Mouse (Mus musculus) 416B (cell line): ENCODE measurements around the gene Csde1.

Source experiments
- DNase-seq: peaks from one replicate; pipeline ENCODE4 v3.0.0; 2011; ENCODE audit warnings: low read depth

The Csde1 gene

DNA sequence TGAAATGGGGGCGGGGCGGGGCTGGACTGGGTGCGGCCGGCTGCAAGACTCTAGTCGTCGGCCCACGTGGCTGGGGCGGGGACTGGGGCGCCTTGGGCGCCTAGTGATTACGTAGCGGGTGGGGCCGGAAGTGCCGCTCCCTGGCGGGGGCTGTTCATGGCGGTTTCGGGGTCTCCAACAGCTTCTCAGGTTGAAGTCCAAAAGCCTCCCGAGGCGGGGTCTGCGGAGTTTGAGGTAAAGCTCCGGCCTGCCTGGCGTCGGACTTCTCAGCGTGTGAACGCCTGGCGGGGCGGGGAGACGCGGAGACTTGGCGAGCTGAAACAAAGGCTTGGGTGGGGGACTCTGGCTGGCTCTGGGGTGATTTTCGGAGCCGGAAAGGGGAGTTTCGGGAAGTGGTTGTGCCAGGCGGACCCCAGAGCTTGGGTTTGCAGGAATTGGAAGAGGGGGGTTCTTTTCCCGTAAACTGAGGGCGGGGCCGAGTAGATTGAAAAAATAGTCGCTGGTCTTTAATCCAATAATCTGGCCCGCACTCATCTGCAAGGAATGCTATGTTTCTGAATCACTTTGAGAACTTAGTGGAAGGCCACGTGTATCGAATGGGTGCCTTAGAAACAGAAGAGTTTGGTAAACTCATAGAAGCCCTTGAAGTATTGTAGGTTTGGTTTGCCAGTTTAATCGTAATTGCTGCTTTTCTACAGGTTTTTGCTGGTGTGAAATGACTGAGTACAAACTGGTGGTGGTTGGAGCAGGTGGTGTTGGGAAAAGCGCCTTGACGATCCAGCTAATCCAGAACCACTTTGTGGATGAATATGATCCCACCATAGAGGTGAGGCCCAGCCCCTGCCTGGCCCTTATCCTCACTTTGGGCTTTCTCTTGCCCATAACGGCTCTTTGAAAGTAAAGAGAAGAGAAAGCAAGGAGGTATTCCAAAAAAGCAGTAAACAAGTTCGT lies 38.3 kb downstream of the Csde1 start, which contains the start of gene Nras:
Gene Nras (plus strand): TSS at position 79 of the 951 bp plus-strand sequence.
- peak; percentile 94 for DNase-seq

DNA sequence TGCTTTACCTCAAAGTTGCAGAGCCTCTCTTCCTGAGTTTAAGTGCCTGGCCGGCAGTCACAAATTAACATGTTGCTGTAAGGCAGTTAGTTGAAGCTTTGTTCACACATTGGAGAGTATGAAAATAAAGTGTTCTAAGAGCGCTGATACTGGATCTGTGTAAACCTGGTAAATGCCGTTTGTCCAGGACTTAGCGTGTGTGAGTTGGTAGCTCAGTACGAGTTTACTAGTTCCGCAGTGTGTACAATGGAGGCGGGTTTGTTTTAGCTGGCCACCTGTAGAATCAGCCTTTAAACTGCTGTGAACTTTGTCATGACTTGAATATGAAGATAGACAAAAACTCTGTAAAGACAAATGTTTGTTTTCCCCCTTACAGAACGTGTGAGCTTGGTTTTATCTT lies 46.7 kb downstream of the Csde1 start:
- no peak for DNase-seq

DNA sequence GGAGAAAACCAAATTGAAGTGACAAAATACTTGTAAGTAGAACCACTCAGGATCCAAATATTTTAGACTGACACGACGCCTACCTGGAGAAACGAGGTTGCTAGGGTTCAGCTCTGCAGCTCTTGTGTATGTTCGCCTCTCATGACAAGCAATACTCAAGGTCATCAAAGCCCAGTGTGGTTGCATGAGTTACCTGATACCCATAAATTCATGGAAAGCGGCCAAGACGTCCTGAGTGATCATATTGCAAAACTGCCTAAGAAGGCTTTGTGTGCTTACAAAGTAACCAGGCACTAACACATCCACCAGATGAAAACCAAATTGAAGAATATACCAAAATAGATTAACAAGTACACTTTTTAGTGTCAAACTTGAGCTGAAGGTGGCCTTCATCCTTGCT lies 48.7 kb downstream of the Csde1 start:
- peak; percentile 39 for DNase-seq

- DNase-seq, result no peak
These were observed 53.5 kb downstream of the Csde1 start, which contains the start of gene Ampd1 for GRCm38 (mm10) chr3:103073771-103074170. TSS of gene Ampd1 (plus strand) at chr3:103074014.

DNA sequence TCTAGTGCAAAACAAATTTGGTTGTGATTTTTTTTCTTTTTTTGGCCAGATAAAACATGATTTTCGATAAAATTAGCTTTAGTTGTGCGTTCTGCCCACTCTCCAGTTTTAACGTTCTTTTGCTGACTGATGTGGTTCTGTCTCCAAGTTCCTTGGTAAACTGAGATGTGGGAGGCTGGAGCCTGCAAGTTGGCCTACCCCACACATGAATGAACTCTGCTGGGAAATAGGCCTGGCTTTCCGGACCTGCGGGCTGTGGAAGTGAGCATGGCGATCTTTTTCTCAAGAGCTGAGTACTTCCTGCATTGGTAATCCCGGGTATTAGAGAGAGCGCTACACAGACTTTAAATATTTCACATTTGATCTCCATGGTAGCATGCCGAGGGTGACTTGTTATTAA lies 55.6 kb downstream of the Csde1 start:
- no peak for DNase-seq

- DNase-seq, result no peak
These were observed 56.2 kb downstream of the Csde1 start for GRCm38 (mm10) chr3:103076476-103076875.

DNA sequence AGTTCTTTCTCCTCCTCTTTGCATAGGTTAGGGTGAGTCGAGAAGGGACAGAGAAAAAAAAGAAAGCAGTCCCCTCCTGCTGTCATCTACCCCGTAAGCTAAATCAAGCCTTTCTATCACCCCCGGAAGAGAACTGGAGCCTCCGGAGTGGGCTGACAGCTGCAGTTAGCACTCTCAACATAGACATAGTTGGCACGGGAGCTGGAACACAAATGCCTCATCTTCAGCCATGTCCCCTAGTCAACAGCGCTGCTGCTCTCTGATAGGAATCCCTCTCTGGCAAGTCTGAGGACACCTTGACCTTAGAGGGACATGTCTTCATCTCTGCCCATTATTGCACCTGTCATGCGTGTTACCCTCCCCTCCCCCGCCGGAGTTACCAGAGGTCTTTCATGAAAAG lies 59.1 kb downstream of the Csde1 start:
- DNase-seq, result no peak

- no peak for DNase-seq
These were observed 60.8 kb downstream of the Csde1 start for GRCm38 (mm10) chr3:103081051-103081450.

DNA sequence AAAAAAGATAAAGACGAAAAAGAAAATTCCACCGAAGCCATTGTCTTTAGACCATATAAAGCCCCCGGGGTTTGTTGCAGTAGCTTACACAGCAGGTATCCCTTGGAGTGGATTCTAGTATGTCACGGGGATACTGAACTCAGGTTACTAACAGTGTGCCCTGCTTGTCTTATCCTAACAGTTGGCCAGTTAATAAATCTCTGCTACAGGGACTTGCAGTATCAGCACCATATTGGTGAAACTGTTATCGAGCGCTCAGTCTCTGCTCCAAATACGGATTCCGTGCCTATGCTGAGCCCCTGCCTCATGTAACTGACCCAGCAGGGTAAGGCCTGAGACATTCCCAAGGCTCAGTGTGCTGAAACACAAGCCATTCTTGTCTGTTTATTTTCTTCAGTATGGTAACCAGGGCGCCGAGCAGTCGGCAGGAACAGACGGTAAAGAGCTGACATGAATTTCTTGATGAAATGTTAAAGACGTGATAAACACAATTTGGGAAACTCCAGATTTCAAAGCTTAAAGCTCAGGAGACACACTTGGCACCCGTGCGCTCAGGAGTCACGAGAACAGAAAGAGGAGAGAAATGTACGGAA lies 61.7 kb downstream of the Csde1 start:
- DNase-seq, result no peak

DNA sequence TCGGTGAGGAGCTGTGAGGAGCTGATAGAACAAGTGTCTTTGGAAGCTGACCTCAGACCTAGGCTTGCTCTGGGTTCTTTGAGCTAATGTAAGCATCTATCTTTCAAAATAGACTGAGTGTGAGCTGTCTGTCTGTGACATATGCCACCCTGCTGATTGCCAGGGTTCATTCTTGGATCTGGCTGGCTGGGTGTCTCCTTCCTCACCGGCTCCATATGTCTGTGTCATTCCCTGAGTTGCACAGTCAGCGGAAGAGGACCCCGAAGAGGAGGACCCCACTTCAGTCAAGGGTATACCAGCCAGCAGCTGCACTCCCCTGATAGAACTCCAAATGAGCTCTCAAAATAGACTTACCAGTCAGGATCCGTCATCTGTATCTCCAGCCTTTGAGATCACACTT lies 62.5 kb downstream of the Csde1 start:
- DNase-seq, result no peak

GRCm38 (mm10) chr3:103085986-103086385 lies 65.8 kb downstream of the Csde1 start:
- no peak for DNase-seq

DNA sequence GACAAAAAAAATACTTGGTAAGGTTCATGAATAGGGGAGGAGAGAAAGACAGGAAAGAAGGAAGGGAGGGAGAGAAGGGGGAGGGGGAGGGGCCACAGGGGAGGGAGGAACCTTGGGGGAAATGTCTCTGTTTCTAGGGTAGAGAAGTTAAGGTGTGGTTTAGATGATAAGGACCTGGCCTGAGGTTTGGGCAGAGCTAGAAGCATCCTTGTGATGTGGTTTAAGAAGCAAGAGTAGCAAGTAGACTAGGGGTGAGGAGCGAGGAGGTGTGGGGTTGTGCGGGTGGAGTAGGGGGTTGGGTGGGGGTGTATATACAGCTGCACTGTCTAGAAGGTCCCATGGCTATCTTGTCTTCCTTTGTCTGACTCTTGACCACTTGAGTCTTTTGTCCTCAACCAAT lies 71.5 kb downstream of the Csde1 start:
- DNase-seq, result no peak

DNA sequence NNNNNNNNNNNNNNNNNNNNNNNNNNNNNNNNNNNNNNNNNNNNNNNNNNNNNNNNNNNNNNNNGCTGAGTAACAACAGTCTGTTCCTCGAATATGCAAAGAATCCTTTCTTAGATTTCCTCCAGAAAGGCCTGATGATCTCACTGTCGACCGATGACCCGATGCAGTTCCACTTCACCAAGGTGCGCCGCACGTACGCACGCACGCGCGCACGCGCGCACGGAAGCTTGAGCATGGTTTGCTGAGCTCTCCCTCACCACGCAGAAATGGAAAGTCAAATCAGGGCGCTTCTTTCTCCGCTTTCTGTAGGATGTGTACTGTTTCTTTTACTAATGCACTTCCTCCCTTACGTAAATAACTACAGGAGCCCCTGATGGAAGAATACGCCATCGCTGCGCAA lies 78.4 kb downstream of the Csde1 start:
- no peak for DNase-seq

GRCm38 (mm10) chr3:103099667-103100066 lies 79.4 kb downstream of the Csde1 start:
- DNase-seq, result peak; percentile 42

DNA sequence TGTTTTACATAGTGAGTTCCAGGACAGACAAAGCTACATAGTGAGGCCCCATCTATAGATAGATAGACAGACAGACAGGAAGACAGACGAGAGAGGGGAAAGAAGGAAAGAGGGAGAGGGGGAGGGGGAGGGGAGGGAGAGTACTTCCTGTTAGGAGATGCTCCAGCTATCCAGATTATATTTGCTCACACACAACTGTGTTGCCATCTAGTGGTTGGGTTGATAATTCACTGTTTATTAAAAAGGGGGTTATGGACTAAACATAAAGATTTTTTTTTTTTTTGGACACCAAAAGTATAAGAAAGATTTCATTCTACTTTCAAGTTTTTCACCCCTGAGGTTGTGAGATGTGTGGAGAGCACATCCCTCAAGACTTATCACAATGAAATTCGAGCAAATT lies 80.5 kb downstream of the Csde1 start:
- peak; percentile 49 for DNase-seq

GRCm38 (mm10) chr3:103101194-103101593 lies 81.0 kb downstream of the Csde1 start:
- peak; percentile 16 for DNase-seq

DNA sequence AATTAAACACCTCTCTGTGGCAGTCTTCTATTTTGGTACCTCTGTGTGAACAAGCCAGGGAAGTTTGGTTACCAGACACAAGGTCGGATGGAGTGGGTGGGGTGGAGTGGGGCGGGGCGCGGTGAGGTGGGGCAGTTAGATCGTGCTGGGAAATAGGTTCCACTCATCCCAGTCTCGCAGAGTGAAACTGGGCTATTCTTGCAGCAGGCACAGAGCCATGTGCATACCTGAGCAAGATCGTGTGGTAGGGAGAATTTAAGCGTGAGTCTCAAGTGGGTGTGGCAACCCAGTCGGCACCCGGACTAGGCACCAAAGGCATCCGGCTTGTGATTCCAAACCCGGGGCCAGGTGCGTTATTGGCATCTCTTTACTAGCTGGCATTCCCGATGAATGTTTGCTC lies 81.7 kb downstream of the Csde1 start:
- no peak for DNase-seq

DNA sequence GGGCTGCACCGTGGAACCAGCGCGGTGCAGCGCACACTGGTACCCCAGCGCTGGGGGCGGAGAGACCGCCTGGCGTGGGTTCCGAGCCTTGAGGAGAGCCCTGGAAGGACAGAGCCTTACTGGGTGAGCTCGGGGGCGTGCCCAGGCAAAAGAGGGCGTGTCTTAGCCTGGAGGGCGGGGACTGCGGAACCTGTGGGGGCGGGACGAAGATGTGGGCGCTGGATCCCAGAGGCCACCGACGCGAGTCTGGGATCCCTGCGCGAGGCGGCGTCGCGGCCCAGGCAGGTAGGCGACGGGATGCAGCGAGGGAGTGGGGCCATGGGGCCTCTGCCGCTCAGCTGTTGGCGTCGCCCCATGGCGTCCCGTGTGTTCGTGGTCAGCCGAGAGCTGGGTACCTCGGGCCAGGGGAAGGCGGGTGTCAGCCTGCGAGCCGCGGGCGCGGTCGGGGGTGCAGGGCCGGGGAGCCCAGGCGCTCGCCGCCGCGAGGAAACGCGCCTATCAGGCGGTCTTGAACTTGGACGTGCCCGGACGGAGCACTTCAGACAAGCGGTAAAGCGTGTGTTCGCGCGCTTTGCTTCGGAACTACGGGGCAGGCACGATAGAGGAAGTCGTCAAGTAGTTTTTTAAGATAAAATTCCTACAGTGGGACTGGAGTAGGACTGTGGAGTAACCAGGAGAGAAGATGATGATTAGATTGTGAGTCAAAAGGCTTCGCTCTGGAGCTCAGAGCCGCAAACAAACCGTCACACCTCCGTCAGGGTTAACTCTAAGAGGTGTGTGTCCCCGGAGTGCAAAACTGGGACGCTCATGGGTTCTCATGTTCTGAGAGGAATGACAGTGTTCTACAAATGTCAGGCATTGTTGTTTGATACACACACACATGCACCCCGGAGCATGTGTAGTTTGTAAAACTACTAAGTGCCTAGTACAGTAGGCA lies 82.5 kb downstream of the Csde1 start, which contains the start of gene Dennd2c:
Gene Dennd2c (plus strand): TSS at position 151 of the 937 bp plus-strand sequence.
- no peak for DNase-seq
